Mouse (Mus musculus) myocyte (in vitro differentiated cells): ENCODE results near the gene Xbp1. TPM values are rescaled to one million over a fixed set of nuclear protein-coding genes. Genes with fewer than 3 reads are reported as not detected.

Experiments
- H3K27me3 ChIP-seq: one replicate; pipeline ENCODE4 v1.6.1; 2011; ENCODE audit not compliant: control insufficient read depth, insufficient read depth, insufficient read length
- H3K36me3 ChIP-seq: one replicate; pipeline ENCODE4 v1.6.1; 2011; ENCODE audit not compliant: control insufficient read depth, insufficient read depth
- H3K4me2 ChIP-seq: one replicate; pipeline ENCODE4 v1.6.1; 2011; ENCODE audit warnings: low read depth, control low read depth
- H3K4me3 ChIP-seq: one replicate; pipeline ENCODE4 v1.5.1; 2011; ENCODE audit warnings: mild to moderate bottlenecking, control low read depth, moderate library complexity
- H3K79me2 ChIP-seq: one replicate; pipeline ENCODE4 v1.6.1; 2011; ENCODE audit not compliant: control insufficient read depth, insufficient read depth
- H3ac ChIP-seq: one replicate; pipeline ENCODE4 v1.6.1; 2011; ENCODE audit not compliant: control insufficient read depth, insufficient read length
- CEBPB ChIP-seq: IDR thresholded peaks from 2 replicates; pipeline ENCODE4 v1.6.1; 2011; ENCODE audit warnings: mild to moderate bottlenecking, moderate library complexity; ENCODE audit not compliant: poor library complexity, insufficient read depth, severe bottlenecking
- E2F4 ChIP-seq: IDR thresholded peaks from one replicate; pipeline ENCODE4 v1.6.1; 2011; ENCODE audit warnings: mild to moderate bottlenecking, control low read depth, moderate library complexity; ENCODE audit not compliant: insufficient read depth
- MAX ChIP-seq: IDR thresholded peaks from one replicate; pipeline ENCODE4 v1.6.1; 2011; ENCODE audit warnings: low read depth, mild to moderate bottlenecking, control low read depth
- MYOD1 ChIP-seq, 3 experiments: IDR thresholded peaks; one replicate each; pipeline ENCODE4 v1.6.1; 2011; ENCODE audit warnings: control low read depth in 2 of 3, low read depth in 2 of 3, mild to moderate bottlenecking in 2 of 3, moderate library complexity in 1 of 3; ENCODE audit not compliant: insufficient read length in 2 of 3, control insufficient read depth in 1 of 3
- MYOG ChIP-seq, 3 experiments: IDR thresholded peaks; one replicate each; pipeline ENCODE4 v1.6.1; 2011; ENCODE audit warnings: control low read depth in 2 of 3, low read depth in 2 of 3, mild to moderate bottlenecking in 2 of 3; ENCODE audit not compliant: insufficient read length in 2 of 3, control insufficient read depth in 1 of 3, insufficient read depth in 1 of 3
- POLR2A ChIP-seq: IDR thresholded peaks from one replicate; pipeline ENCODE4 v1.6.1; 2011; ENCODE audit warnings: low read depth, mild to moderate bottlenecking, control low read depth, moderate library complexity; ENCODE audit not compliant: insufficient read length
- POLR2AphosphoS2 ChIP-seq: IDR thresholded peaks from one replicate; pipeline ENCODE4 v1.6.1; 2011; ENCODE audit warnings: low read depth, control low read depth; ENCODE audit not compliant: insufficient read length
- REST ChIP-seq: IDR thresholded peaks from one replicate; pipeline ENCODE4 v1.6.1; 2011; ENCODE audit warnings: mild to moderate bottlenecking, control low read depth, moderate library complexity; ENCODE audit not compliant: insufficient read depth, insufficient read length
- SRF ChIP-seq: IDR thresholded peaks from one replicate; pipeline ENCODE4 v1.6.1; 2011; ENCODE audit warnings: low read depth; ENCODE audit not compliant: control insufficient read depth, insufficient read length
- TCF12 ChIP-seq: IDR thresholded peaks from one replicate; pipeline ENCODE4 v1.6.1; 2011; ENCODE audit warnings: mild to moderate bottlenecking, control low read depth; ENCODE audit not compliant: poor library complexity, insufficient read depth, severe bottlenecking
- TCF3 ChIP-seq: IDR thresholded peaks from one replicate; pipeline ENCODE4 v1.6.1; 2011; ENCODE audit warnings: low read depth, control low read depth; ENCODE audit not compliant: insufficient read length
- USF1 ChIP-seq: IDR thresholded peaks from one replicate; pipeline ENCODE4 v1.6.1; 2011; ENCODE audit warnings: low read depth, mild to moderate bottlenecking, control low read depth, moderate library complexity
- polyA plus RNA-seq: library from polyadenylated mRNA; unstranded; fragments of >200 nt; fragmentation: generic; extraction: Trizol; gene quantifications from one replicate; pipeline ENCODE4 v1.2.1, GENCODE M21; 2012; ENCODE audit warnings: missing spikeins

The Xbp1 gene
- polyA plus RNA-seq, 1 experiment, result 102 TPM

DNA sequence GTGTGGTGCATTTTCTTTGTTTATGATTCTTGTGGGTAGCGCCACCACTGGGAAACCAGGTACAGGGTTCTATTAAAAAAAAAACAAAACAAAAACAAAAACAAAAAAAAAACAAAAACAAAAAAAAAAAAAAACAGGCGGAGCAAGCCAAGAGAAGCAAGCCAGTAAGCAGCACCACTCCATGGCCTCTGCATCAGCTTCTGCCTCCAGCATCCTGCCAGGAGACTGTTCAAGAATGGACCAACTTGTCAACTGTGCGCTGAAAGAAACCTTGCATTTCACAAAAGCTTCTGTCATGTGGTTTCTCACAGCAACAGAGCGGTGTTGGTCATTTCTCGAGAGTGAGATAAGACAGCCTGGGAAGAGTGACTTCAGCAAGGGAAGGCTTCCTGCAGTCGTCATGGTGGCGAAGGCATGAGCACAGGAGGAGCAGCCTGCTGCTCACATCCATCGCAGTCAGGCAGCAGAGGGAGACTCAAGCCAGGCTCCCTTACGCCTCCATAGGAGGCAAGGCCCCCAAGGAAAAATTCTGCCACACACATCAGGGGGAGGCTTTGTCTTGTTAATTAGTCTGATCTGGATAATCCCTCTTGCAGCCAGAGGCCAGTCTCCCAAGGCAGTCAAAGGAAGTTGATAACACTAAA lies 42.3 kb downstream of the Xbp1 start:
- H3ac ChIP-seq, result no peak overlapping the region

GRCm38 (mm10) chr11:5563898-5564297 lies 43.4 kb downstream of the Xbp1 start:
- H3K79me2 ChIP-seq, result no peaks in the 10 kb centered on the region
- no peaks in the 10 kb centered on the region for H3K27me3 ChIP-seq
- no peak overlapping the region for H3K4me3 ChIP-seq
- H3ac ChIP-seq, result no peak overlapping the region
- no peaks in the 10 kb centered on the region for H3K36me3 ChIP-seq
- no peak overlapping the region for H3K4me2 ChIP-seq
- no peak for TF ChIP-seq MYOD1 (IDR thresholded peaks at IDR 0.05; ENCODE audit: control insufficient read depth in 1 of 3, insufficient read length in 2 of 3, low read depth in 2 of 3)
- no peak for TF ChIP-seq USF1
- no peak for TF ChIP-seq E2F4
- TF ChIP-seq CEBPB, result no peak
- no peak for TF ChIP-seq POLR2AphosphoS2
- no peak for TF ChIP-seq TCF3
- TF ChIP-seq MYOG (IDR thresholded peaks at IDR 0.05; ENCODE audit: control insufficient read depth in 1 of 3, insufficient read depth in 1 of 3, insufficient read length in 2 of 3, low read depth in 2 of 3), result no peak
- no peak for TF ChIP-seq TCF12
- TF ChIP-seq MAX, result no peak
- TF ChIP-seq SRF, result no peak
- TF ChIP-seq REST, result no peak
- TF ChIP-seq POLR2A, result no peak

More for the DNA sequence above, 42.3 kb downstream of the Xbp1 start:
- Histone ChIP-seq H3K36me3 (no peaks in the 10 kb centered on the region), H3K79me2 (no peaks in the 10 kb centered on the region), H3K27me3 (no peaks in the 10 kb centered on the region), H3K4me2 (no peak overlapping the region), H3K4me3 (no peak overlapping the region)
- no peak for TF ChIP-seq REST
- no peak for TF ChIP-seq MYOD1 (IDR thresholded peaks at IDR 0.05; ENCODE audit: control insufficient read depth in 1 of 3, insufficient read length in 2 of 3, low read depth in 2 of 3)
- no peak for TF ChIP-seq POLR2A
- TF ChIP-seq SRF, result no peak
- no peak for TF ChIP-seq POLR2AphosphoS2
- no peak for TF ChIP-seq USF1
- TF ChIP-seq TCF12, result no peak
- no peak for TF ChIP-seq TCF3
- no peak for TF ChIP-seq MAX
- TF ChIP-seq MYOG (IDR thresholded peaks at IDR 0.05; ENCODE audit: control insufficient read depth in 1 of 3, insufficient read depth in 1 of 3, insufficient read length in 2 of 3, low read depth in 2 of 3), result no peak
- no peak for TF ChIP-seq CEBPB

DNA sequence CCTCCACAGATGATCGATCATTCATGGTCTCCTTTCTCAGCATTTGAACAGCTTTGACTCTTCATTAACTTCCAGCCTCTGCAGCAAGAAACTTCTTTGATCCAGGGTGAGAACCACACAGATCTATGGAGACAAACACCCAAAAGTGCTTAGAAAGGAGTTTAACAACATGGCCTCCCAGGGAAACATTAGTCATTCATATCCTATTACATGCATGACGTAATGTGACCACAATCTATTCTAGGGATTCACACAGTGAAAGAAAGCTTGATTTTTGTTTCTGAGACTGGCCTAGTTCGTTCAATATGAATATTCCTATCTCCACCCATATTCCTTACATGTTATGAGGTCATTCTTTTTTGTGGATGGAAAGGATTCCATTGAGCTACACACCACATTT lies 45.1 kb downstream of the Xbp1 start:
- Histone ChIP-seq H3K79me2 (no peaks in the 10 kb centered on the region), H3K27me3 (no peaks in the 10 kb centered on the region), H3K36me3 (no peaks in the 10 kb centered on the region), H3K4me3 (no peak overlapping the region), H3ac (no peak overlapping the region), H3K4me2 (peak overlapping the region; percentile 31)
- TF ChIP-seq MYOG (IDR thresholded peaks at IDR 0.05; ENCODE audit: control insufficient read depth in 1 of 3, insufficient read depth in 1 of 3, insufficient read length in 2 of 3, low read depth in 2 of 3), result no peak
- TF ChIP-seq USF1, result no peak
- 0 out of 2 replicates have a peak, but pooled peaks have one; percentile 26 for TF ChIP-seq CEBPB

- Histone ChIP-seq H3ac (no peak overlapping the region), H3K27me3 (no peaks in the 10 kb centered on the region), H3K36me3 (no peaks in the 10 kb centered on the region), H3K4me2 (no peak overlapping the region), H3K4me3 (no peak overlapping the region), H3K79me2 (no peaks in the 10 kb centered on the region)
- TF ChIP-seq SRF (no peak), CEBPB (no peak), TCF3 (no peak), REST (no peak), TCF12 (no peak), E2F4 (no peak), USF1 (no peak)
Measured at GRCm38 (mm10) chr11:5566506-5566905, 46.0 kb downstream of the Xbp1 start.

GRCm38 (mm10) chr11:5567654-5568053 lies 47.2 kb downstream of the Xbp1 start:
- Histone ChIP-seq H3K4me2 (no peak overlapping the region), H3K4me3 (no peak overlapping the region), H3K36me3 (no peaks in the 10 kb centered on the region), H3K27me3 (no peaks in the 10 kb centered on the region), H3K79me2 (no peaks in the 10 kb centered on the region), H3ac (no peak overlapping the region)
- TF ChIP-seq E2F4 (no peak), MAX (no peak), USF1 (no peak), MYOG (IDR thresholded peaks at IDR 0.05; ENCODE audit: control insufficient read depth in 1 of 3, insufficient read depth in 1 of 3, insufficient read length in 2 of 3, low read depth in 2 of 3) (no peak), MYOD1 (IDR thresholded peaks at IDR 0.05; ENCODE audit: control insufficient read depth in 1 of 3, insufficient read length in 2 of 3, low read depth in 2 of 3) (no peak), SRF (no peak), TCF12 (no peak), REST (no peak), TCF3 (no peak), POLR2AphosphoS2 (no peak), CEBPB (no peak), POLR2A (no peak)
